Mouse (Mus musculus): ENCODE data around the gene Pip4k2b. TPM values are rescaled to one million over a fixed set of nuclear protein-coding genes. Genes with fewer than 3 reads are reported as not detected.
"Not testable (repeated sequence)": the region's sequence is repeated elsewhere in the genome, so short reads cannot be mapped to it uniquely, and the experiment has no call there.

The Pip4k2b gene
- total RNA-seq (2021) = 10 to 100 TPM; 22.4 to 26.5 TPM
- long read RNA-seq, experiment 1, full-length matches to known transcripts = 1 of 3 reads
- long read RNA-seq, experiment 1, partial matches to known transcripts = 0 of 3 reads
- long read RNA-seq, experiment 1, other reads (novel, unspliced or antisense) = 2 of 3 reads
- long read RNA-seq, experiment 2, full-length matches to known transcripts = 1 of 5 reads
- long read RNA-seq, experiment 2, partial matches to known transcripts = 0 of 5 reads
- long read RNA-seq, experiment 2, other reads (novel, unspliced or antisense) = 4 of 5 reads

GRCm38 (mm10) chr11:97744063-97744717 lies at the start of gene Pip4k2b:
Gene Pip4k2b (minus strand): TSS chr11:97744704.
- peak in 1 of 2 experiments; percentile 60 for DNase-seq (ENCODE audit: low spot score in 2 of 2)

- DNase-seq (ENCODE audit: low spot score in 2 of 2) = peak in 1 of 2 experiments; percentile 35
Measured at GRCm38 (mm10) chr11:97793165-97793564, 48.7 kb upstream of the Pip4k2b start.

- not testable (repeated sequence) for DNase-seq (ENCODE audit: low spot score in 2 of 2)
Measured at GRCm38 (mm10) chr11:97790778-97791438, 46.4 kb upstream of the Pip4k2b start.

GRCm38 (mm10) chr11:97789727-97790126 lies 45.2 kb upstream of the Pip4k2b start:
- DNase-seq (ENCODE audit: low spot score in 2 of 2) = no peak

DNA sequence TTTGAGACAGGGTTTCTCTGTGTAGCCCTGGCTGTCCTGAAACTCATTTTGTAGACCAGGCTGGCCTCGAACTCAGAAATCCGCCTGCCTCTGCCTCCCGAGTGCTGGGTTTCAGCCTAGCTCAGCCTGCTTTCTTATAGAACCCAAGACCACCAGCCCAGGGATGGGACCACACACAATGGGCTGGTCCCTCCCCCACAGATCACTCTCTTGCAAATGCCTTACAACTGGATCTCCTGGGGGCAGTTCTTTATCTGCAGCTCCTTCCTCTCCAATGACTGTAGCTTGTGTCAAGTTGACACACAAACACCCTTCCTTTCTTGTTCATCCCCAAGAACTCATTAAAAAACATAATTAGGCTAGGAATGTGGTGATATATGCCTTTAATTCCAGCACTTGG lies 43.5 kb upstream of the Pip4k2b start:
- DNase-seq (ENCODE audit: low spot score in 2 of 2) = no peak

DNA sequence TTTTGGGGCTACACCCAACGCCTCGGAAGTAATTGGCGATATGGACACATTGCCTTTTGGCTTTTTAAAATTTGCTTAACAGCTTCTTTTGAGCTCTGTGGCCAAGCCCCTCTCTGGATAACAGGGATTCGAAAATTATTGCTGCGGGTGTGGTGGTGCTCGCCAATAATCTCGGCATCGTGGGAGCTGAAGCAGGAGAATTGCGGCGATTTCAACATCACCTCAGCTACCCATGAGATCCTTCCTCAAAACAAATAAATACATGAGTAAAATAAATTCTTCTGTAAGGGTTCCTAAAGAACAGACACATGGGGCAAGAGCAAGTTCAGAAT lies 38.0 kb upstream of the Pip4k2b start:
- no peak for DNase-seq (ENCODE audit: low spot score in 2 of 2)

DNA sequence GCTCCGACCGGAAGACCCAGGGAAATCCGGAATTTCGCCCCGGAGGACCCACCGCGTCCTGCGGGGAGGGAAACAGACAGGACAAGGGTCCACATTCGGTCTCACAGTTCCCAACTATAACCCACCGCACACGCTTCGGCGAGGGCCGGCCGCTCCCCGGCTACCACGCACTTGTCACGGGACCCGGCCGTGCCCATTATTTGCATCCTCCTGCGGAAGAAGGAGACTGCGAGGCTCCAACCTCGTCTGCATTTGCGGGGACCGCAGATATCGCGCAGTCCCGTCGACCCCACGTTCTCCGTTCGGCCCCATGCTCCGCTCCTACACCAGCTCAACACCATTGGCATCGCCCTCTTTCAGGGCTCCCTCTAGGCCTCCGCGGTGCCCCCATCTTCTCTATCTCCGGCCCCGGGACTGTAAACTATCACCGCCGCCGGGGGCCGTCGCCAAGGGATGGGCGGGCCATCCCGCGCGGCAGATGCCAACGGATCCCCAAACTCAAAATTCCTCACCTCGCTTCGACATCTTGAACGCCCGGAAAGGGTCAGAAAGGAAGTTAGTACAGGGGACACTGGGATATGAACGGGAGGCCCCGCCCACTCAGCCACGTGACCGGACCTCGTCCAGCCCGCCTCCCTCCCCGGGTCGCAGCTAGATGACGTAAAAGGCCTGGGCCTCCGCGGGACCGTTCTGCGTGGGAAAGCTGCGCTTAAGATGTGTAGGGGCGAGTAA lies 37.5 kb upstream of the Pip4k2b start, which contains the start of gene Rpl23:
TSS of gene Rpl23 (minus strand) at position 606 of the 732 bp plus-strand sequence.
- DNase-seq (ENCODE audit: low spot score in 2 of 2) = peak; percentile 99 to 100

DNA sequence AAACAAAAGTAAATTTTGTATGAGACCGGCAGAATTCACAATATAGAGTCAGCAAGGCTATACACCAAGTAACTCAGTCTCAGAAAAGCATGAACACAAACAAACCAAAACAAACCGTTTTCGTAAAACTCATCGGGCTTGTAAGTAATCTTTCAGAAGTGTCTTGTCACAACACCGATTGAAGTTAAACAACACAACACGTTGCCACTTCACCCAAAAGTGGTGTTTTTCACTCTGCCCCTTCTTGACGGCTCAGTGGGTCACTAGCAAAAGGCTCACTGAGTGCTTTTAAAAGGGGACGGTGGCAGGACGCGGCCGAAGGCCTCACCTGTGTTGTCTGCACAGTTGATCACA lies 37.0 kb upstream of the Pip4k2b start:
- no peak for DNase-seq (ENCODE audit: low spot score in 2 of 2)

DNA sequence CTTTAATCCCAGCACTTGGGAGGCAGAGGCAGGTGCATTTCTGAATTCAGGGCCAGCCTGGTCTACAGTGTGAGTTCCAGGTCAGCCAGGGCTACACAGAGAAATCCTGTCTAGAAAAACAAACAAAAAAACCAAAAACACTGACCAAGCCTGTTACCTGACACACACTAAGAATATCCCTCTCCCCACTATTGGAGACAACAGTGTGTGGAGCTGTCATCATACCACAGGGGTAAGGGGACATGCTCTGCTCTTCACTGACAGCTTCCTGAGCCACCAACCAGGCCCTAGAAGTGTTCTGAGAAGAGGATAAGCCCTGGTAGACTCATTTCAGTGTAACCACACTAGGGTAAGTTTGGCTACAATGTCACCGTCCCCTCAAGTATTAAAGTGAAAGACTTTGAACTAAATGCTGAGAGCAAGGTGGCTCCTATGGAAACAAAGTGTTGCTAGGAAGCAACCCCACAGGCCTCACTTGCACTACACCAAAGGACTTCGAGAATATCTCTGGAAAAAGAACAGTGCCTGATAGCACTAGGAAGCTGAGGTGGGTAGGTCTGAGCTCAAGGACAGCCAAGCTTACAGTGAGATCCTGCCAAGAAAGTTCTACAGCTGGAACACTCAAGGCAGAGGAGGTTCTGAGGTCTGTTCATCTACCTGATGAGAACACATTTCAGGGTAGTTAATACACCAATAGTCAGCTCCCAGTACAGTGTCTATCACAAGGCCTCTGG lies 35.6 kb upstream of the Pip4k2b start:
- no peak for DNase-seq (ENCODE audit: low spot score in 2 of 2)

- no peak for DNase-seq (ENCODE audit: low spot score in 2 of 2)
Measured at GRCm38 (mm10) chr11:97778918-97779317, 34.4 kb upstream of the Pip4k2b start.

- DNase-seq (ENCODE audit: low spot score in 2 of 2) = no peak
Measured at GRCm38 (mm10) chr11:97777129-97777529, 32.6 kb upstream of the Pip4k2b start.

GRCm38 (mm10) chr11:97776497-97777128 lies 32.1 kb upstream of the Pip4k2b start:
- no peak for DNase-seq (ENCODE audit: low spot score in 2 of 2)

DNA sequence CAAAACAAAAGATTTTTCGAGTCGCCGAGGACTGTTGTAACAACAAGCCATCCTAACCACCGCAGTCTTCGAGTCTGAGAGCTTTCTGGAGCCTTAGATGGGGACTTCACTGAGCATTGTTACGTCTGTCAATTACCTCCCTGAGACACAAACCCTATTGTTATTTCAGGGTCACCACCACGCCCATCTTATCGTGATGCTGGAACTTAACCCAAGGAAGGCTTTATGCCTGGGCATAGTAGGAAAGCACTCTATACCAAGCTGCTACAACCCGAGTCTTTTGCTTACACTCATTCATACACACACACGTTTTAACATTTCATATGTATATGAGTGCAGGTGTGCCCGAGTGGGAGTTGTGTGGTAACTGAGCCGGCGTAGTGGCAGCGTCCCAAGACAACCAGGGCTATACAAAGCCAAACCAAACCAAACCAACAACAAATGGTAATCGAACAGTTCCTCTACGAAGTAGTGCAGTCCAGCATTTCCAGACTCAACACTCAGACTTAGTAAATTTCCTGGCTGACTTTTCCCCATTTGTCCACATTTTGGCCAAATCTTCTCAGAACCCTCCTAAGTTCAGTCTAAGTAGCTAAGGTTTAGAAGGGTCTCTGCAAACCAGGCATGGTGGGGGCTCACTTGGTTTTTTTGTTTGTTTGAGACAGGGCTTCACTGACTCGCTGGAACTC lies 31.4 kb upstream of the Pip4k2b start, which contains the start of gene 1700001P01Rik:
TSS of gene 1700001P01Rik (minus strand) at position 111 of the 689 bp plus-strand sequence.
- no peak for DNase-seq (ENCODE audit: low spot score in 2 of 2)

DNA sequence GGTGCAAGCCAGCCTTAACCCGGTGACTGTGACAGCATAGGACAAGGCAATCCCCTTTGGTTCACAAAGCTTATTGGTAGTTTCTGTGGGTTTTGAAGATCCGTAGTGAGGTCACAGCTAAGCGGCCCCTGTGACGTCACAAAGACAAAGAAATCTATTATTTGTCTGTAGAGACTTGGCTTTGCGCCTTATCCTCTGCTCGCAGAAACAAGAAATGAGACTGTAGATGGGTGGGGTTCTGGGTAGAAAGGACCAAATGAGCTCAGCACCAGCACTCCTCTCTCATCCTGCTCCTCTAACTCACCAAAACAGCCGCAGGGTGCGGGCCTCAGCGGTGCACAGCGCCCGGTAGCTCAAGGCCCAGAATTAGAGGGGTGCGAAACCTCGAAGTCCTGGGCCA lies 30.7 kb upstream of the Pip4k2b start:
- no peak for DNase-seq (ENCODE audit: low spot score in 2 of 2)

- DNase-seq (ENCODE audit: low spot score in 2 of 2) = no peak
Measured at GRCm38 (mm10) chr11:97771410-97771809, 26.9 kb upstream of the Pip4k2b start.

DNA sequence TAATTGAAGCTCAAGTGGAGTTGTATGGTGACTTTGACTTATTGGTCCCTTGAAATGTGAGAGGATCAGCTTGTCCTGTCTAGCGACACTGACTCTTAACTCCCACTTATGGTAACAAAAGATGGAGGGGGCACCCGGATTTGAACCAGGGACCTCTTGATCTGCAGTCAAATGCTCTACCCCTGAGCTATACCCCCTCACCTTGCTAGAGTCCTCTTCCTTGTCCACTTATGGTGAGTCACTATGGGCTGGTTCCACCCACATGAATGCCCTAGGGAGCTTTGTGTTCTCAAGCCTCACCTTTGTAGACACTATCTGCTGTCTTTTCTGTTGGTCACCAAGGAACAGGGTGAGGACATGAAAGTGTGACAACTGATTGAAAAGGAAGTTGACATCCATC lies 25.2 kb upstream of the Pip4k2b start:
- no peak for DNase-seq (ENCODE audit: low spot score in 2 of 2)

- DNase-seq (ENCODE audit: low spot score in 2 of 2) = peak; percentile 92 to 93
Measured at GRCm38 (mm10) chr11:97766154-97766881, 21.8 kb upstream of the Pip4k2b start, which contains the start of gene Cwc25. Gene Cwc25 (minus strand): TSS chr11:97766556.

- DNase-seq (ENCODE audit: low spot score in 2 of 2) = no peak
Measured at GRCm38 (mm10) chr11:97761638-97762037, 17.1 kb upstream of the Pip4k2b start.

- DNase-seq (ENCODE audit: low spot score in 2 of 2) = no peak
Measured at GRCm38 (mm10) chr11:97758942-97759341, 14.4 kb upstream of the Pip4k2b start.

All from adrenal gland, adult 18-20 months (tissue).